Mouse (Mus musculus) splenic B cell, adult 2 months (primary cell): ENCODE results near the gene Nr0b2.

Experiments
- DNase-seq: peaks from one replicate; pipeline ENCODE4 v3.0.0-alpha.2; 2011; ENCODE audit warnings: low read depth, low spot score
- H3K27me3 ChIP-seq: 2 replicates; pipeline ENCODE4 v1.6.1; 2012; ENCODE audit warnings: mild to moderate bottlenecking, low read length, moderate library complexity, mixed read lengths; ENCODE audit not compliant: control insufficient read depth, poor library complexity, insufficient read depth, severe bottlenecking
- H3K36me3 ChIP-seq: 2 replicates; pipeline ENCODE4 v1.6.1; 2012; ENCODE audit warnings: mild to moderate bottlenecking, low read length, moderate library complexity, mixed read lengths; ENCODE audit not compliant: control insufficient read depth, poor library complexity, insufficient read depth, severe bottlenecking

The Nr0b2 gene

GRCm38 (mm10) chr4:133545272-133546231, 7.6 kb upstream of the Nr0b2 start, which contains the start of gene Nudc:
Gene Nudc (minus strand): TSS chr4:133545996.
- DNase-seq: peak; percentile 96
- Histone ChIP-seq H3K36me3 (peaks cover 1% of the 10 kb centered on the region; the same call in 1 of the 2 replicates), H3K27me3 (no peaks in the 10 kb centered on the region)

GRCm38 (mm10) chr4:133552029-133552428, 1.1 kb upstream of the Nr0b2 start:
- DNase-seq: no peak
- Histone ChIP-seq H3K27me3 (no peaks in the 10 kb centered on the region), H3K36me3 (no peaks in the 10 kb centered on the region)

- no peak for DNase-seq
- H3K27me3 ChIP-seq: no peaks in the 10 kb centered on the region
- no peaks in the 10 kb centered on the region for H3K36me3 ChIP-seq
Observed at GRCm38 (mm10) chr4:133553448-133554330, 513 bp downstream of the Nr0b2 start.

GRCm38 (mm10) chr4:133557041-133557717, 4.0 kb downstream of the Nr0b2 start:
- DNase-seq: no peak
- Histone ChIP-seq H3K27me3 (no peaks in the 10 kb centered on the region), H3K36me3 (no peaks in the 10 kb centered on the region)

GRCm38 (mm10) chr4:133559846-133560245, 6.7 kb downstream of the Nr0b2 start:
- no peaks in the 10 kb centered on the region for H3K36me3 ChIP-seq
- DNase-seq: no peak
- no peaks in the 10 kb centered on the region for H3K27me3 ChIP-seq

- H3K27me3 ChIP-seq: no peaks in the 10 kb centered on the region
- DNase-seq: no peak
- H3K36me3 ChIP-seq: no peaks in the 10 kb centered on the region
Observed at GRCm38 (mm10) chr4:133561622-133562021, 8.4 kb downstream of the Nr0b2 start.

- no peak for DNase-seq
- Histone ChIP-seq H3K27me3 (no peaks in the 10 kb centered on the region), H3K36me3 (no peaks in the 10 kb centered on the region)
Observed at GRCm38 (mm10) chr4:133563123-133563571, 10.0 kb downstream of the Nr0b2 start.

- H3K36me3 ChIP-seq: no peaks in the 10 kb centered on the region
- DNase-seq: no peak
- no peaks in the 10 kb centered on the region for H3K27me3 ChIP-seq
Observed at GRCm38 (mm10) chr4:133567251-133567650, 14.1 kb downstream of the Nr0b2 start.

- no peaks in the 10 kb centered on the region for H3K27me3 ChIP-seq
- no peak for DNase-seq
- H3K36me3 ChIP-seq: no peaks in the 10 kb centered on the region
Observed at GRCm38 (mm10) chr4:133569291-133570065, 16.3 kb downstream of the Nr0b2 start.

- Histone ChIP-seq H3K36me3 (no peaks in the 10 kb centered on the region), H3K27me3 (no peaks in the 10 kb centered on the region)
- DNase-seq: no peak
Observed at GRCm38 (mm10) chr4:133570066-133570466, 16.9 kb downstream of the Nr0b2 start.

- no peaks in the 10 kb centered on the region for H3K27me3 ChIP-seq
- peak; percentile 94 for DNase-seq
- H3K36me3 ChIP-seq: no peaks in the 10 kb centered on the region; the same call in 1 of the 2 replicates
Observed at GRCm38 (mm10) chr4:133574070-133574842, 21.1 kb downstream of the Nr0b2 start, which contains the start of gene Gpatch3. Gene Gpatch3 (plus strand): TSS chr4:133574745.

GRCm38 (mm10) chr4:133574843-133575202, 21.6 kb downstream of the Nr0b2 start:
- no peak for DNase-seq
- Histone ChIP-seq H3K27me3 (no peaks in the 10 kb centered on the region), H3K36me3 (no peaks in the 10 kb centered on the region; the same call in 1 of the 2 replicates)

GRCm38 (mm10) chr4:133577983-133578382, 24.8 kb downstream of the Nr0b2 start:
- H3K27me3 ChIP-seq: no peaks in the 10 kb centered on the region
- no peak for DNase-seq
- peaks cover 3% of the 10 kb centered on the region for H3K36me3 ChIP-seq
